Comparison of ENCODE assay signal across 23 mouse cellular contexts in the genomic region with DNA sequence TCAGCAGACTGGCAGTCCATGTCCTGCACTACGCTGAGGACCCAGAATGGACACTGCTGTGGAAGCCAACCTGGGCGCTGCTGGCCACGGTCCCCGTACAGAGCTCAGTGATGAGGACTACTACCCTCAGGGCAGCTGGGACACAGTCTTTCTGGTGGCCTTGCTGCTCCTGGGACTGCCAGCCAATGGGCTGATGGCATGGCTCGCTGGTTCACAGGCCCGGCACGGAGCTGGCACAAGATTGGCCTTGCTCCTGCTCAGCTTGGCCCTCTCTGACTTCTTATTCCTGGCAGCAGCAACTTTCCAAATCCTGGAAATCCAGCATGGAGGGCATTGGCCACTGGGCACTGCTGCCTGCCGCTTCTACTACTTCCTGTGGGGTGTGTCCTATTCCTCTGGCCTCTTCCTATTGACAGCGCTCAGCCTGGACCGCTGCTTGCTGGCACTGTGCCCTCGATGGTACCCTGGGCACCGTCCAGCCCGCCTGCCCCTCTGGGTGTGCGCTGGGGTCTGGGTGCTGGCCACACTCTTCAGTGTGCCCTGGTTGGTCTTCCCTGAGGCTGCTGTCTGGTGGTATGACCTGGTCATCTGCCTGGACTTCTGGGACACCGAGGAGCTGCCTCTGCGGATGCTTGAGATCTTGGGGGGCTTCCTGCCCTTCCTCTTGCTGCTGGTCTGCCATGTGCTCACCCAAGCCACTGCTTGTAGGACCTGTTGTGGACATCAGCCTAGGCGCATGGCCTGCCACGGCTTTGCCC. TPM values are rescaled to one million over a fixed set of nuclear protein-coding genes. Genes with fewer than 3 reads are reported as not detected.
DNase-seq lines count a peak whose midpoint lies in the region; ATAC-seq and TF ChIP-seq lines count a peak whose summit lies in the region.
"Had no signal": no experiment of that assay in that cellular context is flagged by ENCODE, and none has a peak within 500 bp of the region (broad histone marks: within the 10 kb centered on the region; RNA-seq: fewer than 3 reads in every experiment).

No protein-coding gene starts in this region.

- WGBS in hindbrain, embryonic 10.5 days, result 93% methylated on average over 18 of the region's 18 CpGs
- 87% methylated on average over 18 of the region's 18 CpGs for WGBS in hindbrain, embryonic 16.5 days
- 80% methylated on average over 18 of the region's 18 CpGs for WGBS in kidney, postnatal 0 days
- WGBS in kidney, embryonic 16.5 days, result 89% methylated on average over 18 of the region's 18 CpGs

- peak; percentile 46 for DNase-seq in cerebellum, adult 9-11 months
- no peak for DNase-seq in cerebellum, adult 18-20 months
- DNase-seq in hindbrain, embryonic 10.5 days (ENCODE audit: low spot score), result no peak
- no peak for DNase-seq in kidney, postnatal 0 days (ENCODE audit: low spot score)
- no peak for DNase-seq in G1E (ENCODE audit: low spot score)
- no peak for DNase-seq in layer of hippocampus, adult 2 months (ENCODE audit: low spot score in 2 of 2)
- DNase-seq: heart, adult 18-20 months; layer of hippocampus, postnatal 36 days; lung, adult 2 months; right cerebral cortex, postnatal 14 days; thymus, postnatal 14 days had no signal

- no peak overlapping the region for H3K9ac ChIP-seq in hindbrain, embryonic 16.5 days (ENCODE audit: low read depth, low read length)
- no peak overlapping the region for H3K9ac ChIP-seq in kidney, postnatal 0 days (ENCODE audit: low read depth, low read length)
- H3K9ac ChIP-seq in kidney, embryonic 16.5 days (replicated peaks; ENCODE audit: low read length), result no peak overlapping the region
- H3K9ac ChIP-seq: heart, embryonic 15.5 days had no signal

- H3K36me3 ChIP-seq in hindbrain, embryonic 10.5 days, result no peaks in the 10 kb centered on the region
- no peaks in the 10 kb centered on the region for H3K36me3 ChIP-seq in hindbrain, embryonic 16.5 days (ENCODE audit: control insufficient read depth, insufficient read depth, low read length)
- H3K36me3 ChIP-seq in kidney, postnatal 0 days (ENCODE audit: insufficient read depth, low read length), result no peaks in the 10 kb centered on the region
- H3K36me3 ChIP-seq in kidney, embryonic 16.5 days (ENCODE audit: insufficient read depth, low read length), result no peaks in the 10 kb centered on the region
- H3K36me3 ChIP-seq in G1E (replicated peaks), result no peaks in the 10 kb centered on the region
- H3K36me3 ChIP-seq: heart, embryonic 15.5 days; midbrain, embryonic 10.5 days had no signal

- TF ChIP-seq CTCF in kidney, postnatal 0 days (IDR thresholded peaks at IDR 0.05; ENCODE audit: low read depth), result no peak
- no peak for TF ChIP-seq CTCF in G1E (IDR thresholded peaks at IDR 0.05; ENCODE audit: low read depth, low read length)
- TF ChIP-seq CTCF in layer of hippocampus, adult 2 months (conservative IDR thresholded peaks at IDR 0.05), result no peak

- no peaks in the 10 kb centered on the region for H3K9me3 ChIP-seq in hindbrain, embryonic 10.5 days
- no peaks in the 10 kb centered on the region for H3K9me3 ChIP-seq in hindbrain, embryonic 16.5 days (ENCODE audit: control insufficient read depth, low read length)
- H3K9me3 ChIP-seq in kidney, postnatal 0 days (replicated peaks; ENCODE audit: low read length), result no peaks in the 10 kb centered on the region
- H3K9me3 ChIP-seq in kidney, embryonic 16.5 days (ENCODE audit: low read length), result no peaks in the 10 kb centered on the region
- no peaks in the 10 kb centered on the region for H3K9me3 ChIP-seq in G1E (replicated peaks)
- H3K9me3 ChIP-seq: heart, embryonic 15.5 days had no signal

- no peaks in the 10 kb centered on the region; the same call in 1 of the 2 replicates for H3K27me3 ChIP-seq in hindbrain, embryonic 10.5 days (ENCODE audit: insufficient read depth, poor library complexity, severe bottlenecking)
- H3K27me3 ChIP-seq in hindbrain, embryonic 16.5 days (replicated peaks; ENCODE audit: control insufficient read depth, insufficient read depth, low read length), result no peaks in the 10 kb centered on the region
- no peaks in the 10 kb centered on the region for H3K27me3 ChIP-seq in kidney, postnatal 0 days (ENCODE audit: insufficient read depth, low read length)
- H3K27me3 ChIP-seq in kidney, embryonic 16.5 days (ENCODE audit: insufficient read depth, low read length), result no peaks in the 10 kb centered on the region
- H3K27me3 ChIP-seq in G1E (ENCODE audit: insufficient read depth, low read length), result peaks cover 52% of the 10 kb centered on the region
- H3K27me3 ChIP-seq: heart, embryonic 15.5 days had no signal

- H3K4me3 ChIP-seq in hindbrain, embryonic 10.5 days, result no peak overlapping the region
- H3K4me3 ChIP-seq in hindbrain, embryonic 16.5 days (ENCODE audit: low read length), result no peak overlapping the region
- H3K4me3 ChIP-seq in kidney, postnatal 0 days (replicated peaks; ENCODE audit: low read depth, low read length), result no peak overlapping the region
- no peak overlapping the region for H3K4me3 ChIP-seq in kidney, embryonic 16.5 days (ENCODE audit: low read length)
- 0 out of 2 replicates have a peak overlapping the region, but pooled peaks have one; percentile 5 for H3K4me3 ChIP-seq in G1E (ENCODE audit: low read depth, low read length)
- H3K4me3 ChIP-seq in layer of hippocampus, adult 2 months, result no peak overlapping the region
- H3K4me3 ChIP-seq: heart, embryonic 15.5 days; midbrain, embryonic 10.5 days had no signal

- no peak for ATAC-seq in hindbrain, embryonic 16.5 days
- 0 out of 2 replicates have a peak, but pooled peaks have one; percentile 19 for ATAC-seq in kidney, postnatal 0 days (replicated peaks; ENCODE audit: low FRiP score, low read depth)
- no peak for ATAC-seq in kidney, embryonic 16.5 days (ENCODE audit: low FRiP score, low TSS enrichment)
- no peak for ATAC-seq in G1E (ENCODE audit: extremely low read depth, insufficient number of reproducible peaks, low FRiP score, poor library complexity, severe bottlenecking)

- peaks cover 20% of the 10 kb centered on the region for H3K4me1 ChIP-seq in hindbrain, embryonic 10.5 days (replicated peaks)
- peaks cover under 1% of the 10 kb centered on the region; the same call in 1 of the 2 replicates for H3K4me1 ChIP-seq in hindbrain, embryonic 16.5 days (ENCODE audit: control insufficient read depth, insufficient read depth, low read depth, low read length)
- no peaks in the 10 kb centered on the region for H3K4me1 ChIP-seq in kidney, postnatal 0 days (replicated peaks; ENCODE audit: insufficient read depth, low read length)
- 0 out of 2 replicates have a peak, but pooled peaks cover 3% of the 10 kb centered on the region for H3K4me1 ChIP-seq in kidney, embryonic 16.5 days (ENCODE audit: insufficient read depth, low read length)
- peaks cover 15% of the 10 kb centered on the region for H3K4me1 ChIP-seq in G1E (ENCODE audit: insufficient read depth, low read depth, low read length)

- no peak overlapping the region for H3K4me2 ChIP-seq in hindbrain, embryonic 16.5 days (ENCODE audit: low read length)
- no peak overlapping the region for H3K4me2 ChIP-seq in kidney, postnatal 0 days (ENCODE audit: low read length)
- H3K4me2 ChIP-seq in kidney, embryonic 16.5 days (replicated peaks; ENCODE audit: low read depth, low read length), result no peak overlapping the region
- H3K4me2 ChIP-seq: heart, embryonic 15.5 days; liver, embryonic 11.5 days had no signal

- 0 out of 2 replicates have a peak overlapping the region, but pooled peaks have one; percentile 23 for H3K27ac ChIP-seq in hindbrain, embryonic 10.5 days
- H3K27ac ChIP-seq in hindbrain, embryonic 16.5 days (ENCODE audit: low read depth, low read length), result no peak overlapping the region
- no peak overlapping the region for H3K27ac ChIP-seq in kidney, postnatal 0 days
- no peak overlapping the region for H3K27ac ChIP-seq in kidney, embryonic 16.5 days (ENCODE audit: low read length)
- no peak overlapping the region for H3K27ac ChIP-seq in layer of hippocampus, adult 2 months
- H3K27ac ChIP-seq: heart, embryonic 15.5 days; midbrain, embryonic 10.5 days had no signal

RNA-seq across cellular contexts. Expression of a gene that starts 1.2 kb away (rescaled TPM):
- polyA plus RNA-seq in hindbrain, embryonic 10.5 days (2016; fragmentation: Nextera tagmentation; extraction: Ambion mirVana), result 0.12 TPM in 1 of 2 replicates, not detected in the other
- polyA plus RNA-seq in hindbrain, embryonic 16.5 days (2015; fragmentation: Nextera tagmentation; extraction: Ambion mirVana), result 0.24 and 0.29 TPM in 2 replicates
- 0.08 and 0.13 TPM in 2 replicates for polyA plus RNA-seq in kidney, postnatal 0 days (2015; fragmentation: Nextera tagmentation; extraction: Ambion mirVana)
- 0.14 and 0.21 TPM in 2 replicates for polyA plus RNA-seq in kidney, embryonic 16.5 days (2015; fragmentation: Nextera tagmentation; extraction: Ambion mirVana)
- total RNA-seq in G1E (2014; fragmentation: Nextera tagmentation), result 0.75 TPM in 1 of 2 replicates, not detected in the other
- total RNA-seq in G1E (2017), result 0.11 TPM in 1 of 2 replicates, not detected in the other
- 0.03 TPM in 1 of 2 replicates, not detected in the other for polyA plus RNA-seq in G1E (2012)
- total RNA-seq in layer of hippocampus, adult 2 months (2021), result under 1 TPM in 1 of 2 experiments, not detected in 1; 0.17 TPM
- total RNA-seq: gastrocnemius, adult 8-10 months; hematopoietic stem cell, adult 5-6 weeks; left cerebral cortex, postnatal 25 days; midbrain, postnatal 0 days had no signal
- polyA plus RNA-seq: forebrain, embryonic 11.5 days; heart, embryonic 15.5 days; lung, adult 2 months; midbrain, embryonic 10.5 days had no signal

RNA-seq across cellular contexts. Expression of a gene that starts 3.0 kb away (rescaled TPM):
- polyA plus RNA-seq in hindbrain, embryonic 10.5 days (2016; fragmentation: Nextera tagmentation; extraction: Ambion mirVana), result not detected in 2 replicates
- not detected in 2 replicates for polyA plus RNA-seq in hindbrain, embryonic 16.5 days (2015; fragmentation: Nextera tagmentation; extraction: Ambion mirVana)
- 0.03 TPM in 1 of 2 replicates, not detected in the other for polyA plus RNA-seq in kidney, postnatal 0 days (2015; fragmentation: Nextera tagmentation; extraction: Ambion mirVana)
- polyA plus RNA-seq in kidney, embryonic 16.5 days (2015; fragmentation: Nextera tagmentation; extraction: Ambion mirVana), result not detected in 2 replicates
- not detected in 2 replicates for total RNA-seq in G1E (2014; fragmentation: Nextera tagmentation)
- 0.11 TPM in 1 of 2 replicates, not detected in the other for total RNA-seq in G1E (2017)
- polyA plus RNA-seq in G1E (2012), result not detected in 2 replicates
- under 1 TPM; 0.07 to 0.08 TPM for total RNA-seq in layer of hippocampus, adult 2 months (2021)
- total RNA-seq: gastrocnemius, adult 8-10 months; hematopoietic stem cell, adult 5-6 weeks; layer of hippocampus, adult 18-20 months; left cerebral cortex, postnatal 25 days; MEL had no signal
- polyA plus RNA-seq: forebrain, embryonic 11.5 days; heart, embryonic 15.5 days; liver, embryonic 11.5 days; midbrain, embryonic 10.5 days; midbrain, postnatal 0 days had no signal

RNA-seq across cellular contexts. Expression of a gene that starts 5.8 kb away (rescaled TPM):
- polyA plus RNA-seq in hindbrain, embryonic 10.5 days (2016; fragmentation: Nextera tagmentation; extraction: Ambion mirVana), result 138 and 156 TPM in 2 replicates
- 116 and 122 TPM in 2 replicates for polyA plus RNA-seq in hindbrain, embryonic 16.5 days (2015; fragmentation: Nextera tagmentation; extraction: Ambion mirVana)
- polyA plus RNA-seq in kidney, postnatal 0 days (2015; fragmentation: Nextera tagmentation; extraction: Ambion mirVana), result 161 and 164 TPM in 2 replicates
- polyA plus RNA-seq in kidney, embryonic 16.5 days (2015; fragmentation: Nextera tagmentation; extraction: Ambion mirVana), result 201 and 218 TPM in 2 replicates
- total RNA-seq in G1E (2014; fragmentation: Nextera tagmentation) (325 and 345 TPM in 2 replicates), G1E (2017) (157 and 189 TPM in 2 replicates)
- polyA plus RNA-seq in G1E (2012), result 134 and 177 TPM in 2 replicates
- 10 to 100 TPM; 84.8 to 92.9 TPM for total RNA-seq in layer of hippocampus, adult 2 months (2021)

RNA-seq across cellular contexts. Expression of a gene that starts 10.8 kb away (rescaled TPM):
- polyA plus RNA-seq in hindbrain, embryonic 10.5 days (2016; fragmentation: Nextera tagmentation; extraction: Ambion mirVana), result 0.51 and 0.76 TPM in 2 replicates
- 0.41 and 0.63 TPM in 2 replicates for polyA plus RNA-seq in hindbrain, embryonic 16.5 days (2015; fragmentation: Nextera tagmentation; extraction: Ambion mirVana)
- 0.82 and 0.91 TPM in 2 replicates for polyA plus RNA-seq in kidney, postnatal 0 days (2015; fragmentation: Nextera tagmentation; extraction: Ambion mirVana)
- polyA plus RNA-seq in kidney, embryonic 16.5 days (2015; fragmentation: Nextera tagmentation; extraction: Ambion mirVana), result 0.49 and 1.1 TPM in 2 replicates
- total RNA-seq in G1E (2014; fragmentation: Nextera tagmentation) (88.5 and 107 TPM in 2 replicates), G1E (2017) (34.6 and 52.7 TPM in 2 replicates)
- 261 and 272 TPM in 2 replicates for polyA plus RNA-seq in G1E (2012)
- 1 to 10 TPM; 1.0 to 2.5 TPM for total RNA-seq in layer of hippocampus, adult 2 months (2021)
- polyA plus RNA-seq: midbrain, embryonic 10.5 days had no signal

RNA-seq across cellular contexts. Expression of a gene that starts 16.9 kb away (rescaled TPM):
- 65.8 and 73.9 TPM in 2 replicates for polyA plus RNA-seq in hindbrain, embryonic 10.5 days (2016; fragmentation: Nextera tagmentation; extraction: Ambion mirVana)
- 109 and 113 TPM in 2 replicates for polyA plus RNA-seq in hindbrain, embryonic 16.5 days (2015; fragmentation: Nextera tagmentation; extraction: Ambion mirVana)
- polyA plus RNA-seq in kidney, postnatal 0 days (2015; fragmentation: Nextera tagmentation; extraction: Ambion mirVana), result 83.2 and 84.2 TPM in 2 replicates
- 115 and 120 TPM in 2 replicates for polyA plus RNA-seq in kidney, embryonic 16.5 days (2015; fragmentation: Nextera tagmentation; extraction: Ambion mirVana)
- total RNA-seq in G1E (2014; fragmentation: Nextera tagmentation) (36.8 and 39.9 TPM in 2 replicates), G1E (2017) (22.3 and 23.9 TPM in 2 replicates)
- polyA plus RNA-seq in G1E (2012), result 86.6 and 92.9 TPM in 2 replicates
- total RNA-seq in layer of hippocampus, adult 2 months (2021), result 100 to 1,000 TPM; 111 to 123 TPM
